Mouse (Mus musculus) fibroblast of lung, adult 2 months (primary cell): ENCODE measurements at regions not wholly inside any gene's neighbourhood (a gene's known extent, or its start where the extent isn't known, plus 50 kb on each side); places are given as distances from the start of the nearest gene placed in this dataset.
A peak's percentile ranks its signal among the peaks of the same experiment; 100 is the strongest.
"Not testable (repeated sequence)": the region's sequence is repeated elsewhere in the genome, so short reads cannot be mapped to it uniquely, and the experiment has no call there.

Experiments used
- DNase-seq: peaks from one replicate; pipeline ENCODE4 v3.0.0-alpha.2; 2011; ENCODE audit warnings: low read depth

DNA sequence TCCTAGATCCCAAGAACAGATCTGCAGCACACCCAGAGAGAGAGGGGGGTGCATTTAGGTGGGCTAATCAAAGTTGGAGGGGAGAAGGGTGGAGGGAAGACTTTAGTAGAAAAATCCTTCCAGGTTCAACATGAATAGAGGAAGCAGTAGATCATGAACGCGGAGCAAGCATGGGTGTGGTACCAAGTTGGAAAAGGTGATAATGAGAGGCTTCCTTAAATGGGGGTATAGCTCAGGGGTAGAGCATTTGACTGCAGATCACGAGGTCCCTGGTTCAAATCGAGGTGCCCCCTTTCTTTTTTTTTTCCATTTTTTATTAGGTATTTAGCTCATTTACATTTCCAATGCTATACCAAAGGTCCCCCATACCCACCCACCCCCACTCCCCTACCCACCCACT lies 54.0 kb upstream of the Krba1 start:
- not testable (repeated sequence) for DNase-seq

- DNase-seq = not testable (repeated sequence)
These were observed 58.4 kb upstream of the Krba1 start for GRCm38 (mm10) chr6:48336964-48337363.

GRCm38 (mm10) chr6:48288011-48288410 lies 107.4 kb upstream of the Krba1 start:
- DNase-seq = no peak

DNA sequence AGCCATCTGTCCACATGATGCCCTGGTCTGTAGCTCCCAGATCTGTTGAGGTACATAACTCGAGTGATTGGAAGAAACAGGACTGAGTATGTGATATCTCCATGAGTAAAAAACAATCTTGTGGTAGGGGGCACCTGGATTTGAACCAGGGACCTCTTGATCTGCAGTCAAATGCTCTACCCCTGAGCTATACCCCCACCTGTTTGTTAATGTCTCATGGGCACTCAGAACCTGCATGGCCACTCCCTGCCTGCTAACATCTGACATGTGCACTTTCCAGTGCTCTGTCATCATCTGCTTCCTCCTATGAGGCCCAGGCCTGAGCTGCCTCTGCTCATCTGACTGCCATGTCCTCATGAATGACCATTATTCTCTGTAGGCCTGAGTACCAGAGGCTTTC lies 115.7 kb upstream of the Krba1 start:
- not testable (repeated sequence) for DNase-seq

DNA sequence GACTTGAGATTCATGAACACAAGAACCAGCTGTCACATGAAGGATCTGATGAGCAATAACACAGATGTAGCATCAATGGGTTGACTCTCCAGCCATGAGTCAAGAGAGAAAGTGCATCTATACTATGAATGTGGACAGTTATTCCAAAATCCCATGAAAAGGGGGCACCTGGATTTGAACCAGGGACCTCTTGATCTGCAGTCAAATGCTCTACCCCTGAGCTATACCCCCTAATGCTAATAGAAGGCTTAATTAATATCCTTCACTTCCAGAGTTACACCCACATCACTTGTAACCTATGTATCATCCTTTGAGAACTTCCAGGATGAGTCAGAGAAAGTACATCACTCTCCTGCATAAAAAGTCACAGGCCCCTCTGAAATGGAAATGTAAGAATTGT lies 133.8 kb upstream of the Krba1 start:
- not testable (repeated sequence) for DNase-seq

GRCm38 (mm10) chr6:48252989-48253388 lies 142.4 kb upstream of the Krba1 start:
- not testable (repeated sequence) for DNase-seq

GRCm38 (mm10) chr6:48251954-48252353 lies 143.4 kb upstream of the Krba1 start:
- DNase-seq = no peak

DNA sequence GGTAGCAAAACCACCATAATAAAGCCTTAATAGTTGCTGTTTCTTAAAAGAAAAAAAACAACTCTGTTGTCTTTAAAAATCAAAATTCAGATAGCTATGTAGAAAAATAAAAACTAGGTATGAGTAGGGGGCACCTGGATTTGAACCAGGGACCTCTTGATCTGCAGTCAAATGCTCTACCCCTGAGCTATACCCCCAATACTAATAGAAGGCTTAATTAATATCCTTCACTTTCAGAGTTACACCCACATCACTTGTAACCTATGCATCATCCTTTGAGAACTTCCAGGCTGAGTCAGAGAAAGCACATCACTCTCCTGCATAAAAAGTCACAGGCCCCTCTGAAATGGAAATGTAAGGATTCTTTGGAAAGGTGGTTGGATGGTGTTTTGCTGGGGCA lies 151.2 kb upstream of the Krba1 start:
- not testable (repeated sequence) for DNase-seq

DNA sequence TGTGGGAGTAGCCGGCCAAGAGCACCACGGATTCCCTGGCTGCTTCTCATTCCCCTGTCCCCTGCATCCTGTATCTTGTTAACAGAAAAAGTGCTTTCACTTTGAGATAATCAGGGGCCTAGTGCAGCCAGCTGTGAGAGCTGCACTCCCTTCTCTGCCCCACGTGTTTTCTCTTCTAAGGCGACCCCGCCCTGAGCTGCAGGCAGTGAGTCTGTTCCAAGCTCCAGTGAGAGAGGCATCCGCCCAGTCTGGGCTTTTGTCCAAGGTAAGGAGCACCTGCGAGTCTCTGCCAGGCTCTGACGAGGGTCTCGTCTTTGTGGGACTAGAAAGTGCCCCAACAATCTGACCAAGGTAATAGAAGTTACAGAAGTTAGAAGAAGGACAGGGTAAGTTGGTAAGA lies 141.0 kb upstream of the Zfp746 start:
- DNase-seq = no peak

DNA sequence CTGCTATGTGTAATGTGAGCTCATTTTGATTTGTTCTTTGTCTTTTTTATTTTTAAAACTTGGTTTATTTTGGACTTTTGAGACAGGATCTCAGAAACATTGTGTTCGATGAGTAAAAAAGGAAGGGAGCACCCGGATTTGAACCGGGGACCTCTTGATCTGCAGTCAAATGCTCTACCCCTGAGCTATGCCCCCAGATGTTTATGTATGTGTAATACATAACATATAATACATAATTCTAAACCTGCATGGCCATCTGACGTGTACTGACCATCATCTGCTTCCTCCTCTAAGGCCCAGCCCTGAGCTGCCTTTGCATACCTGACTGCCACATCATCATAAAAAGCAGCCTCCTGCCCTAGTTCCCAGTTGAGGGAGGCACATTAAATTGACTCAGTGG lies 137.8 kb upstream of the Zfp746 start:
- no peak for DNase-seq

DNA sequence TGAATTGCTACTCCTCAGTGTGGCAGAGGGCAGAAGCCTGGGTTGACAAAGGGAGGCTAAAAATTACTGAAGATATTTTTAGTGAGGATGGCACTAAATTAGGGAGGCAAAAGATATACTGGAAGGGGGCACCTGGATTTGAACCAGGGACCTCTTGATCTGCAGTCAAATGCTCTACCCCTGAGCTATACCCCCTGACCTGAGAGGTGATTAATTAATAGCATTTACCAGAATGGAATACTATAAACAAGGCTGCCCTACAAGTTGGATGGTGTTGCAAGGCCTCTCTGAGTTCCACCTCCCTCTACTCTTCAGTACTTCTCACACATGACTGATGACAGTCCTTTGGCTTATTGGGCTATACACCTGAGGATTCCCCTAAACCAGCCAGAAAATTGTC lies 136.6 kb upstream of the Zfp746 start:
- no peak for DNase-seq

DNA sequence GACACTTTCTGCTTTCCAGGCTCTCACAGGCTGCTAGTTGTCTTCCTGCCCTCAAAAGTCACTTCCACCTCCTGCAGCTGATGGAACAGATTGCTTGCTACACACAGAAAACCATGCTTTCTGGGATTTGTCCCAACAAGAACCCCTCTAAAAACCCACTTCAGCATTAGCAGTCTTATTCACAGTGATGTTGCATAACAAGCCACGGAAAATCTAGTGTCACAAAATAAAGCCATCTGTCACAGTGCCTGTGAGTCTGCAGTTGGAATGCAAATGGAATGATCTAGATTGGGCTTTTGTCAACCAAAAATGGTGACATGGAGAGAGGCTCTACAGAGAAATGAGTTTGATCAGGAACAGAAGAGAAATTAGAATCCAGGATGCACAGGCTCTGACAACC lies 135.4 kb upstream of the Zfp746 start:
- not testable (repeated sequence) for DNase-seq

DNA sequence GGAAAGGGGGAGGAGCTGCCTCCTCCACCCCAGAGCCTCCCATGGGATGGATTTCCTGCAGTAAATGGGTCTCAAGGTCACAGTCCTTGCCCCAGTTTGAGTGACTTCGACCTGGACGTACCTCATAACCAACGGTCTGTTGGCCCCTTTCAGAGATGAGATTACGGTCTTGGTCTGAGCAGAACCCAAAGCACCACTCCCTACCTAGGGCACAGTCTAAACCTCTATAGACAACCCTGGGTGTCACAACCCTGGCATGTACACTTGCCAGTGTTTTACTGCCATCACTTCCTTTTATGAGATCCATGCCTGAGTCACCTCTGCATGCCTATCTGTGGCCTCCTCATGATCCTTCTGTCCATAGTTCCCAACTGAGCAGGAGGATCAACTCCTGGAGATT lies 128.8 kb upstream of the Zfp746 start:
- DNase-seq = no peak

- DNase-seq = no peak
These were observed 123.3 kb upstream of the Zfp746 start for GRCm38 (mm10) chr6:48209739-48210138.

GRCm38 (mm10) chr6:48209103-48209502 lies 122.7 kb upstream of the Zfp746 start:
- DNase-seq = no peak

GRCm38 (mm10) chr6:48205722-48206121 lies 119.3 kb upstream of the Zfp746 start:
- DNase-seq = no peak

GRCm38 (mm10) chr6:48199951-48200350 lies 113.6 kb upstream of the Zfp746 start:
- DNase-seq = no peak

DNA sequence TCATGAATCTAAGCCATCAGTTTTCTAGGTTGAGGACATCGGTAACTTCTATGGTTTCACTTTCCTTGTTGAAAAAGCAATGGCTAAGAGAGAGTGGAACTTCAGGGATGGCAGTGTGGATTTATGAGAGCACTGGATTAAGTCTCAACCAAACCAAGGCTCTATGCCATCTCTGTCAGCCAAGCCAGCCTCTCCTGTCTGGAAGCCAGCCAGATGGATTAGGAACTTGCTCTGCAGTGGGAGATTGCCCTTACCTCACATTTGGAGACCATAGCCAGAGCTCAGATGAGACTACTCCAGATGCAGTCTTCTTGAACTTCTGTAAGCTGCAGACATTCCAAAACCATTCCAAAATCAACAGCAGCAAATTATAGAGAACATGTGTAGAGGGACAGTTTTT lies 112.4 kb upstream of the Zfp746 start:
- DNase-seq = no peak

- DNase-seq = no peak
These were observed 111.4 kb upstream of the Zfp746 start for GRCm38 (mm10) chr6:48197696-48198378.

- DNase-seq = not testable (repeated sequence)
These were observed 102.0 kb upstream of the Zfp746 start for GRCm38 (mm10) chr6:48188363-48188762.

DNA sequence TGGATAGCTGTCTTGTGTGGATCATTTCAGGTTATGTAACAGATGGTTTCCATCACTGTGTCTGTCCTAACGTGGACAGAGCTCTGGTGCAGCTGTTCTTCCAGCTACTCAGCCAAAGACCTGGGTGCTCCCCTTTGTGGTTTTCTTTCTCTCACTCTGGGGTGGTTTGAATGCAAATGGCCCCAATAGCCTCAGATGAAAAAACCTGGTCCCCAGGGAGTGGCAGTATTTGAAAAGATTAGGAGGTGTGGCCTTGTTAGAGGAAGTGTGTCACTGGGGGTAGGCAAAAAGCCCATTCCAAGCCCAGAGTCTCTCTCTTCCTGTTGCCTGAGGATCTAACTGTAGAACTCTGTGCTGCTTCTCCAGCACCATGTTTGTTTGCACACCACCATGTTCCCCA lies 98.9 kb upstream of the Zfp746 start:
- no peak for DNase-seq

DNA sequence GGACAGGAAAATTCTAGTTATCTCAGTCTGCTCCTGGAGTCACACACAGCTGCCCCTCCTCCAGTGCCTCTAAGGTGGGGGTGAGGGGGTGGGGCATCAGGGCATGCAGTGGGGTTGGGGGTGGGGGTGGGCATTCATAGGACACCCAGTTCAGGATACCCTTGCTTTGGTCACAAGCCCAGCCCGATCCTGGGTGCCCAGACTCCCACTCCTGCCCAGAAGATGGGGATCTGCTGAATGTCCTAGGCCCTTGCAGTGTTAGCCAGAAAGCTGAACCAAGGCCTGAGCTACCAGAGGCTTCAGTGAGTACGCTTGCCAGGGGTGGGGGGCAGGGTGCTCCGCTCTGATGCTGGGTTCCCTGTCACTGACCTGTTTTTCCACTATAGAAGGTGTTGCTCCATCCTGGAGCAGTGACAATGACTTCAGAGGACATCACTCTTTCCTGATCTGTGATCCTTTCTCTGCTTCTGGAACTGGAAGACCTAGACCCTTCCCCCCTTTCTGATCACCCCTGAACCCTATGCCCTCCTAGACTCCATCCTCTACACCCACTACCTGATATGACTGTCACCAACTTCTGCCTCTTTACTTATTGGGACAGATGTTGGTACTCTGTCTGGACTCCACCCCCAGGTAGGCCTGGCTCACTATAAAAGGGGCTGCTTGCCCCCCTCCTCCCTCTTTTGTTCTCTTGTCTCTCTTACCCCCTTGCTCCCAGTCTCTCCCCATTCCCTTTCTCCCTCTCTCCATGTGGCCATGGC lies 92.1 kb upstream of the Zfp746 start:
- no peak for DNase-seq

DNA sequence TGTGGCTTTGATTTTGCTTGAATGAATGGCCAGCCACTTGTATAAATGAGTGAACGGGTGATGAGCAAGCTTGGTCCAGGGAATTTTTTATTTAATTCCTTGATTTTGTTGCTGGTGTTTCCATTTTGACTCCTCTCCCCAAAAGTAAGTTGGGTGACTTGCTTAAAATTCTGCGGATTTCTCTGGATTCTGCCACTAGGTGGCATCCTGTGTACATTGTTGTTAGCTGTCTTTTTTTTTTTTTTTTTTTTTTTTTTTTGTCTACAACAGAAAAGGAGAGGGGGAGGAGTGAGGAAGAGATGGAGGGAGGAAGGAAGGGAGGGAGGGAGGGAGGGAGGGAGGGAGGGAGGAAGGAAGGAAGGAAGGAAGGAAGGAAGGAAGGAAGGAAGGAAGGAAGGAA lies 91.5 kb upstream of the Zfp746 start:
- DNase-seq = peak; percentile 36

DNA sequence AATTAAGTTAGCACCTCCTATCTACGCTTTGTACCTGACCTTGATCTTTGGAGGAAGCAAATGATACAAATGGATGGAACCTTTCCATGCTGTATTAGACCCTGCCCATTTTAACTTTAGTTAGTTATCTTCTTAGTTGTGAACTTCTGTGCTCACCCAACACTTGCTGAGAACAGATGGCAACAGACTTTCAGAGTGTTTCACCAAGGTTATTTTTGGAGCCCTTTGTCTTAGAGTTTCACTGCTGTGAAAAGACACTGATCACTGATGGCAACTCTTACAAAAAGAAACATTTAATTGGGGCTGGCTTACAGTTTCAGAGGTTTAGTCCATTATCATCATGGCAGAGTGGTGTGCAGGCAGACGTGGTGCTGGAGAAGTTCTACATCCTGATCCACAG lies 88.8 kb upstream of the Zfp746 start:
- DNase-seq = no peak
